Mouse (Mus musculus) gastrocnemius, postnatal 4 days (tissue): ENCODE results near the gene Gadl1. TPM values are rescaled to one million over a fixed set of nuclear protein-coding genes. Genes with fewer than 3 reads are reported as not detected.

Source experiments
- DNase-seq, 2 experiments: peaks; one replicate each; pipeline ENCODE4 v3.0.0; 2021 to 2022; ENCODE audit warnings: low spot score in 2 of 2, mixed read lengths in 2 of 2
- total RNA-seq, 2 experiments: library from RNA; stranded (reverse); gene quantifications; 2 replicates each; pipeline ENCODE4 v1.2.3; 2021

The Gadl1 gene
- total RNA-seq, 2 experiments from 2014 or later = 18.4 to 22.9 TPM

- DNase-seq = no peak
These were observed 25.0 kb downstream of the Gadl1 start for GRCm38 (mm10) chr9:115934288-115934687.

DNA sequence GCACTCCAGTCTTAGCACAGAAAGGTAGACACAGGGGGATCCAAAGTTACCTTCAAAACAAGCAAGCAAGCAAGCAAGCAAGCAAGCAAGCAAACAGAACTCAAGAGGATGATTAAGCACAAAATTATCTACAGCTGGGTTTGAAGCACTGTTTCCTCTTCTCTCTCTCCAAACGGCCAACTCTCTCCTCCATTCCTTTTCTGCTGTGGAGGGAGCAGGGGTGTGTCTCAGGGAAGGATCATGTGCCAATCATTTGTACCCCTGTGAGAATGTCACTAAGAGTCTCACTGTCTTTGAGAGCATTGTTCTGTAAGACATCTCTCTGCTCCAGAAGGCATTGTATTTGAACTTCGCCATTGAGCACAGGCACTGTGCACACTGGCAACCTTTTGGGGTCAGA, 27.1 kb downstream of the Gadl1 start:
- no peak for DNase-seq

DNA sequence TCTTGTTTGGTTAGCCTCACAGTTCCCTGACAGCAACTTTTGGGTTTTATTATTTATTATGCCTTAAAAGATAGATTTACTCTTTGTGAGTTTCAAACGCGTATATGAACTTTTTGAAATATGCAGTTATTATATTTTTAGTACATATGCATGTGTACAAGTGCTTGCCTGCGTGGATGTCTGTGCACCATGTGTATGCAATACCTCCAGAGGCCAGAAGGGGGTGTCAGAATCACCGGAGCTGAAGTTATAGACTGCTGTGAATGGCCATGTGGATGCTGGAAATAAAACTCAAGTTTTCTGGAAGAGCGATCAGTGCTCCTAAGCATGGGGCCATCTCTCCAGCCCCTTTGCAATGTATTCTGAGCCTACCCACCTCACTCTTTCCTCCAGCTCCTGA, 28.7 kb downstream of the Gadl1 start:
- DNase-seq = no peak

DNA sequence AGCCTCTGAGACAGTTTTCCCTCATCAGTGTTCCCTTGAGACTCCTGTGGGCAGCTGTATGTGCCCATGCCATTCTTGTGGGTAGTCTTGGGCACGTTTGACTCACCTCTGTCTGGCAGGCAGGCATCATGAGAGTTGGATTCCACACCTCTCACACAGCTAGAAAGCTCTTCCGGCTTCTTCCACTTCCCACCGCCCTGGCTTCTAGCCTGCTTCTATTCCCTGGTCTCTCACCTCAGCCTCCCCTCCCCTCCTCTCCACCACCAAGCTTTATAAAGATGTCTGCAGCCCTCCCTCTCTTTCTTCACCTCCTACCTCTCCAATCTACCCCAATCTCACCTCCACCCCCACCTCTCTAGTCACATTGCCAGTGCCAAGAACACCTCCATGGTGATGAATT, 30.2 kb downstream of the Gadl1 start:
- DNase-seq = no peak

DNA sequence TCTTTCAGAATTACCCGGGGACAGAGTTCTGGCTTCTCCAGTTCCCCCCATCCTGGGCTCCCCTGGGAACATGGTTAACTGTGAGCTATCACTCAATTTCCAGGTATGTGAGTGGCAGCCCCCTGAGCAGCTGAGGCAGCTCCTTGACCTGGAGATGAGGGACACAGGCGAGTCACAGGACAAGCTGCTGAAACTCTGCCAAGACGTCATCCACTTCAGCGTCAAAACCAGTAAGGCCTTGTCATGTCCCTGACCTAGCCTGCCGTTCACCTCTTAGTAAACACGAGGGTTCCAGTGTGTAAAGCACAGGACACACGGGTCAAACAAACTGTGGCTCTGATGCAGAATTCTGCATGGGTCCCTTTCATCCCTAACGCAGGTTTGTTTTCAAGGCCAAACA, 31.9 kb downstream of the Gadl1 start:
- DNase-seq = no peak

GRCm38 (mm10) chr9:115942486-115942885, 33.2 kb downstream of the Gadl1 start:
- no peak for DNase-seq

DNA sequence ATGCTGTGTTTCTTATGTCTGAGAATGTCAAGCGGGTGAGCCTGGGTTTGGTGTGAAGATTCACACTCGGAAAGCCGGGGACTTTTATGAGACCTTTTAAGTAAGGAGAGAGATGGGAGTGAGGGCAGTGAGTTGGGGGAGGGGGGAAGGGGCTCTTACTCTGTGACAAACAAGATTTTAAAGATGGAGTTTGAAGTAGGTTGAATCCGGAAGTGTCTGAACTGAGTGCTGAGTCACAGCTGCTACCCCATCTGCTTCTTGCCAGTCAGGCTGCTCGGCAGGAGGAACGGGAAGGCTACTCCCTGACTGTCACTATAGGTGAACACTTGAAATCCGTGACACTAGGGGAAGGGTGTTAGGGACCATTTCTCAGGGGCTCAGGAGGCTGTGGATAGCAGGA, 33.7 kb downstream of the Gadl1 start:
- DNase-seq = no peak

- no peak for DNase-seq
These were observed 34.5 kb downstream of the Gadl1 start for GRCm38 (mm10) chr9:115943577-115944320.

DNA sequence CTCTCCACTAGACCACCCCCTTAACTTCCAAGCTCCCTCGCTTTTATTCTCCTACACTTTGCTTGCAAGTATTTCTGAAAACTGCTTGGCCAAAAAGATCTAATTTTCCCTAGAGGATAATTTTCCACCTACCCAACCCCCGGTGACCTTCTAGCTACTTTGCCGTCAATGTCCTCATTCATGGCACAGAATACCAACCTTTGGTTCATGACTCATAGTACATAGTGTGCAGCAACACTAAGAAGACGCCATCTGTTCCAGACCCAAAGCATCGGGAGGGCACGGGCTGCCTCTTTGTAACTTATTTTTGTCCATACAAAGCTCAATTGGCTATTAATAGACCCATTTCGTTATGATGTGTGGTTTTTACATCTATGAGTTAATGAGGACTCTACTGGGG, 55.8 kb downstream of the Gadl1 start:
- DNase-seq = no peak

GRCm38 (mm10) chr9:115966116-115966515, 56.9 kb downstream of the Gadl1 start:
- no peak for DNase-seq

- no peak for DNase-seq
These were observed 57.5 kb downstream of the Gadl1 start for GRCm38 (mm10) chr9:115966746-115967145.

GRCm38 (mm10) chr9:115967638-115968037, 58.4 kb downstream of the Gadl1 start:
- no peak for DNase-seq

- no peak for DNase-seq
These were observed 67.6 kb downstream of the Gadl1 start for GRCm38 (mm10) chr9:115976901-115977300.

DNA sequence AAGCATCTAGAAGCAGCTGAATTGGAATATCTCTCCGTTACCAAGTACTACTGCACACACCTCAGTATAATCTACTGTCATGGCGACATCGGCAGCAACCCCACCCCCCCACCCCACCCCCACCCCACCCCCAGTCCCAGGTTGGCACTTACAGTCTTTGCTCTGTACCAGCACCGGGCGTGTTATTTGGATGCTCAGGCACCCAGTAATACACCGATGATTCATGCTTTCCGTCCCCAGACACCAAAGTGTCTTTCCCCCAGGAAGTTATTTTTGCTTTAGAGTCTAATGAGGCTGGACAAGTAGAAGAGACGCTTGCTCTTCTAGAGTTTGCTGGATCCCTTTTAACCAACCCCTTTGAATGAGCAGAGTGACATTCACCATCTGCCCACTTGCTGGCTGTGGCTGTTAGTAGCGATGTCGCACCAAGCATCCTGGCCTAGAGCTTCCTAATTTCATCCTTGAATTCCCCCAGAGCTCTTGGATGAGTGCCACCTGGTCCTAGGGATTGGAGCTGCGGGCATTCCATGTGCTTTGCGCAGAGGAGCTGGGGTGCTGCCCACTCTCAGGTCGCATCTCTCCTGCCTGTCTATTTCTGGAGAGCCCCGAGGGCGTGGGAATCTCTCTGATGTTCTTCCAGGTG, 68.5 kb downstream of the Gadl1 start:
- peak in 1 of 2 experiments; percentile 46 for DNase-seq

GRCm38 (mm10) chr9:115978478-115978877, 69.2 kb downstream of the Gadl1 start:
- DNase-seq = no peak

DNA sequence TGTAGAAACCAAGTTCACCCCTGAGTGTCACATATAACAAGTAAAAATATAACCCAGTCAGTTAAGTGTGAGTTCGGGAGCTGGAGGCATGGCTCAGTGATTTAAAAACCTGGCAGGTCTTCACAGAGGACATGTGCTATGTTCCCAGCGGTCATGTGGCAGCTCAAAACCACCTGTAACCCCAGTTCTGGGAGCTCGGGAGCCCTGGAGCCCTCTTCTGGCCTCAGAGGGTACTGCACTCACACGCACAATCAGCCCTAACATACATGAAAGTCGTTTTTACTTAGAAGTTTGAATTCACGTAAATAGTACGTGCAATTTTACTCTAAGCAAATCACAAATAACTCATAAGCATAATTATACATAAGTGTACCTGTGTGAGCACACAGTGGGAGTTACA, 81.4 kb downstream of the Gadl1 start:
- no peak for DNase-seq

DNA sequence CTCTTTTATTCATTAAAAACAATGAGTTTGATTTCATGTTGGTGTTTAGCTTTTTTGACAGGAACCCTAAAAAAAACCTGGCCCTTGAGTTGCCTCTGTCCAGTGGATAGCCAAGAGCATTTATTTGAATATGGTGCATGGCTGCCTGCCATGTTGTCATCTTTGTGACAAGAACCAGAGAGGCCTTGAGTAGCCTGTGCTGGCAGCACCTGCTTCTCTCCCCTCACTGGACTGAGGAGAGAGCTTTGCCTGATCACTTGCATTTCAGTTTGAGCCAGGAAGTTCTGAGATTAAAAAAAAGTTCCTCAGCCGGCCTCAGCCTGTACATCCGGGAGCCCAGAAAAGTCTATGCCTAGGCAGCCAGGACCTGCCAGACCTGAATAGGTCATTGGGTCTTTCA, 85.5 kb downstream of the Gadl1 start:
- DNase-seq = no peak

DNA sequence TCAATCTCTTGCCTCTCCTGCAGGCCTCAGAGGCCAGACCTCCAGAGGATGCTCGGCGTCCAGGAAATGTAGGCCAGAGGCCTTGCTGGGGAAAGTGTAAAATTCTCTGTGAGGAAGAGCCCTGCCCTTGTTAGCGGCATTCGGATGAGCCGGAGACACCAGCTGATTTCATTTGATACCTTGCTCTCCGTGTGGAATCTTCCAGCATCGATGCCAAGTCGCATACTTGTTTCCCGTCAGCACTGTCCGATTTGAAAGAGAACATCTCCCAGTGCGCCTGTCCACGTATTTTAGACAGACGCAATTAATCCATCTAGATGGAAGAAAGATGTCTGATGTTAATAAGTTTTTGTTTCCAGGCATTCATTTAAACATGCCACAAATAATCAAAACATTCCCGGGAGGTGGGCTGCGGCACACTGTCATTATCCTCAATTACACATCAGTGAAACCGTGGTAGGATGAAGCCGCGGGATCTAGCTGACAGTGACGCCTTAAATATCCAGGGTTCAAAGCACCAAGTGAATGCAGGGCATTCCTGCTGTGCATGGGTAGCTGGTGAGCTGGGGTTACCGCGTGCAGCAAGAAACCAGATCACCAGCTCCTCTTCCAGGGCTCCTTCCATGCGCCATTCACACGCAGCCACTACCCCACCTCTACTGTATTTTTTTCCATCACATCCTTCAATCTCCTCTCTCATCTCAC, 86.8 kb downstream of the Gadl1 start:
- peak in 1 of 2 experiments; percentile 24 for DNase-seq

- no peak for DNase-seq
These were observed 89.1 kb downstream of the Gadl1 start for GRCm38 (mm10) chr9:115998383-115998782.

- no peak for DNase-seq
These were observed 90.2 kb downstream of the Gadl1 start for GRCm38 (mm10) chr9:115999361-115999990.

GRCm38 (mm10) chr9:116013911-116014310, 104.7 kb downstream of the Gadl1 start:
- no peak for DNase-seq

DNA sequence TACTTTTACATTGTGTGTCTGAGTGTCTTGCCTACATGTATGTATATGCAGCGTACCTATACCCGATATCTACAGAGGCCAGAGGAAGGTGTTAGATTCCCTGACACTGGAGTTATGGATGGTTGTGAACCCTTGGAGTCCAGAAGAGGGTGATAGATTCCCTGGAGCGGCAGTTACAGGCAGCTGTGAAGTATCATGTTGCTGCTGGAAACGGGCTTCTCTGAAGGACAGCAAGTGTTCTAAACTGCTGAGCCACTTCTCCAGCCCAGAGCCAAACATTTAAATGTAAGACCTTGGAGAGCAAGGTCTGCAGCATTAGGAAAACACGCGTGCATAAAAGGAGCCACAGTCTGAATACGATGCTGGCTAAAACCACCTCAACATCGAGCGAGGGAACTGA, 107.0 kb downstream of the Gadl1 start:
- DNase-seq = no peak
